Mouse (Mus musculus) left cerebral cortex, postnatal 25 days (tissue): ENCODE results near the gene Lipc. TPM values are rescaled to one million over a fixed set of nuclear protein-coding genes. Genes with fewer than 3 reads are reported as not detected.

Experiments used
- DNase-seq, 2 experiments: peaks; one replicate each; pipeline ENCODE4 v3.0.0; 2022; ENCODE audit warnings: low spot score in 2 of 2, mixed read lengths in 1 of 2
- intact Hi-C: fragments of 180-260 bp; cut with DNase I; formaldehyde crosslinking; loops from one replicate; pipeline ENCODE4 v1.15.1; 2025
- total RNA-seq, 2 experiments: library from RNA; stranded (reverse); gene quantifications; 2 replicates each; pipeline ENCODE4 v1.2.3; 2021

The Lipc gene
- total RNA-seq, 2 experiments from 2014 or later, result 0.37 TPM; not detected in 1

DNA sequence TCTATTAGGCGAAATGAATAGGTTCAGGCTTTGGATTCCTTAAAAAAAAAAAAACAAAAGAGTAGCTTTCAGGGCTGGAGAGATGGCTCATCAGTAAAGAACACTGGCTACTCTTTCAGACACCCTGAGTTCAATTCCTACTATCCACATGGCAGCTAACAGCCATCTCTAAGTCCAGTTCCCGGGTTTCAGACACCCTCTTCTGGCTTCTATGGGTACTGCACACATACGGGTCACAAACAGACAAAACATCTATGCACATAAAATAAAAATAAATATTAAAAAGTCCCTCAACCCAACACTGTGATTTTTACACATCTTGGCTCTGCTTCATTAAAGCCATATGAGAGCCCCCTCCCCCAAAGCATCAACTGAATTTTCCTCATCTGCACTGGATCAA is 27.3 kb downstream of the Lipc start:
- intact Hi-C loops, result loop anchor here (5.0 kb wide), 1 partner anchor 132 kb away; no protein-coding TSS in a partner anchor
- no peak for DNase-seq

GRCm38 (mm10) chr9:70921781-70922565 is 30.1 kb downstream of the Lipc start:
- peak in 1 of 2 experiments; percentile 20 for DNase-seq
- intact Hi-C loops, result no loop called here

DNA sequence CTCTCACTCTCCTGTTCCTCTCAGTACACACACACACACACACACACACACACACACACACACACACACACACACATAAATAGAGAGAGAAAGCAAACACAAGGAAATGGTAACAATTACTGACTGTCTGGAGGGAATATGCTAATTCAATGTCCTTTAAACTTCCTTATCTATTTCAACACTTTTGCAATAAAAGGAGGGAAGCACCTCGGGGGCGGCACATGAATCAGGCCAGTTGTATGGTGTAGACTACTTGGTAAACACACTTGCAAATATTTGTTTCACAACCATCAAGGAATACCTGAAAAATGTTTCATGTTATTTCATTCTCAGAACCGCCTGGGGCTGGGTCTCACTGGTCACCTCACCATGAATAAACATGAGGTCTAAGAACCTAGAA is 30.9 kb downstream of the Lipc start:
- intact Hi-C loops, result no loop called here
- no peak for DNase-seq

DNA sequence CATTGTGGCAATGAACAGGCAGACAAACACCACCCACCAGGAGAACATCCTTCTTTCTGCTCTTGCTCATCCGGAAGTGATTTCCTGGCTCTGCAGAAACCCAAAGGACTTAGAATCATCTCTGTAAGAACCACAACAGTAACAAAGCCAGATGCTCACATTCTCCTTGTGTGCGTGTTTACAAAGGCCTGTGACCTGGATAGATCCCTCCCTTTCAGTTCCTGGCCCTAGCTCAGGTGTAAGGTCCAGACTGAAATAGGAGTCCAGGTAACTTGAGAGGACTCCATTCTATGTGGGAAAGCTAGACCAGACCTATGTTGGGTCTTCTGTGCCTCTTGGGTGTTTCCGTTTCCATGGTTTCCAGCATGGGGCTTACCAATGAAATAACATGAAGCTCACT is 32.8 kb downstream of the Lipc start:
- intact Hi-C loops, result no loop called here
- DNase-seq, result no peak

- intact Hi-C loops, result no loop called here
- no peak for DNase-seq
These were observed 35.5 kb downstream of the Lipc start for GRCm38 (mm10) chr9:70916516-70916915.

DNA sequence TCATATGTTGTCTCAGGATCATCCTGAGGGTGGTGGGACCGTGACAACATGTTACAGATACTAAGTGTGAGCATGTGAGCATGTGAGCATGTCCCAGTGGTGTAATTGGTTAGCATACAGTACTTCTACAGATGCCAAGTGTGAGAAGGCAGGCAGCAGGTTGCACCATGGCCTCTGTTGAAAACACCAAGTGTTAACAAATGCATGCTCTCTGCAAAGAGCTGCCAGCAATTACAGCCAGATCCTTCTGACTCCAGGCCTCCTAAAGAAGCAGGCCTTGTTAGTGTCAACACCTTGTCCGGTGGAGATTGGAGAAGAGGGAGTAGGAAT is 36.7 kb downstream of the Lipc start:
- intact Hi-C loops, result no loop called here

DNA sequence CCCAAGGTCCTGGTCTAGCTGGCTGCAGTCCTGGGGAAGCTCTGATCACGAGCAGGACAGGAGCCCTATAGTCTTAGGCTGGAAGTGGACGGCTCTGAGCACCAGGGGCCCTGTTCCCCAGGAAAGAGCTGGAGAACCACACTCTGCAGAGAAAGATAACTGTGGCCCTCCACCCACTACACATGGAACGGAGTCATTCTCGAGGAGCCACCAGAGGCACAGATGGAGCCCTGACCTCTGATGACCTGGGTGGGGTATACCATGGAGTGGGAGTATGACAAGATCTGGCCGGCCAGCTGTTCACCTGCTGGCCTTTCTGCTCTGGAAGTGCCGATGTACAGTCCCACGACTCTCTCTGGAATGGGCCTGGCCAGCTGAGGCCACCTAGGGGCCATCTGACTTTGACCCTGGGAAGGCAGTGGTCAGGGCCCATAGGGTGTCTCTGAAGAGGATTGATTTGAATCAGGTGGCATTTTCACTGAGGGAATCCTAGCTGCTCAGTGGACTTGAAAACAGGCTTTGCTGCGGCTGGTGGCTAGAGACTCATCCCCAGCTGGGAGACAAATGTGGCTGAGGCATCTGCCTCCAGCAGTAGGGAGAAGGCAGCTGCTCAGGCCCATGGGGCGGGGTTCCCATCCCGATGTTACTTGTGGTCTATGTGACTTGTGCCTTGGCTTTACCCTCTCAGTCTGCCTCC is 37.2 kb downstream of the Lipc start:
- no peak for DNase-seq
- intact Hi-C loops, result no loop called here

More for the DNA sequence above, 36.7 kb downstream of the Lipc start:
- DNase-seq, result no peak

GRCm38 (mm10) chr9:70911163-70911562 is 40.9 kb downstream of the Lipc start:
- intact Hi-C loops, result no loop called here
- no peak for DNase-seq

- no peak for DNase-seq
- intact Hi-C loops, result no loop called here
These were observed 41.7 kb downstream of the Lipc start for GRCm38 (mm10) chr9:70910351-70910750.

DNA sequence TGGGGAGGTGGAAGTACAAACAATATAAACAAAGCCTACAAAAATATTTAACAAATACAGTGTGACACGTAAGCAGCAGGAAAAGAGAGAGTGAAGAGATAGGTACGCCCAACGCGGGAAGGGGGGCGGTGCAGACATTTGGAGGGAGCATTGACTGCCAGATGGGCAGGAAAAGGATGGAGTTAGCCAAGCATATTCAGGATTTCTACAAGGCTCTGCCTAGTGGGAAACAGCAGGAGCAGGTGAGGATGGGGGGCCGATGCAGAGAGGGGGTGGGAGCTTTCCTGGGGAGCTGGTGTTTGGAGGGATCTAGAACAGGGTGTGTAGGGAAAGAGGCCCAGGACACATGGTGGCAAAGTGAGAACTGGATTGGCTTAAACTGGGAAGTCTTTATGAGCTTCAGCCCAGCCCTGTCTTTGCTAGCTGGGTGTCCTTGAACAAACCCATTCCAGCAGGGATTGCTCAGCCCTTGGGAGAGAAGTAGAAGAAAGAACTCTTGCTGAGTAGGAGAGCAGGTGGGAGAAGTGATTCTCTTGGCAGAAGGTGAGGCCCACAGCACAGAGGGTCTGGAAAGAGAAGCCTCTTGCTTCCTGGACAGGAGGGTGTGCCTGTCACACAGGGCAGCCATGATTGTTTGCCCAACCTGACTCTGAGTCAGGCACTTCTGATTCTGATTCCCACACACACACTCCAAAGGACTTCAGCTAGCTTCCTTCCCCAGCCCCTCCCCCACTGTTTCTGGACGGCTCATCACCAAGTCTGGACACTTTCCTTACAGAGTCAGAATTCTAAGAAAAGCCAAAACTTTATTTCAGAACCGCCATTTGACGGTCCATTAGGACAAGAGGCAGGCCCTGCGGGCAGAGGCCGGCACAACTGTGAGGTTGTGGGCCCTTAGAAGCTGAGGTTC is 49.0 kb downstream of the Lipc start:
- DNase-seq, result peak in 1 of 2 experiments; percentile 38
- intact Hi-C loops, result no loop called here

GRCm38 (mm10) chr9:70894201-70894600 is 57.8 kb downstream of the Lipc start:
- DNase-seq, result no peak
- intact Hi-C loops, result no loop called here

- intact Hi-C loops, result no loop called here
- DNase-seq, result no peak
These were observed 58.5 kb downstream of the Lipc start for GRCm38 (mm10) chr9:70893526-70893925.

DNA sequence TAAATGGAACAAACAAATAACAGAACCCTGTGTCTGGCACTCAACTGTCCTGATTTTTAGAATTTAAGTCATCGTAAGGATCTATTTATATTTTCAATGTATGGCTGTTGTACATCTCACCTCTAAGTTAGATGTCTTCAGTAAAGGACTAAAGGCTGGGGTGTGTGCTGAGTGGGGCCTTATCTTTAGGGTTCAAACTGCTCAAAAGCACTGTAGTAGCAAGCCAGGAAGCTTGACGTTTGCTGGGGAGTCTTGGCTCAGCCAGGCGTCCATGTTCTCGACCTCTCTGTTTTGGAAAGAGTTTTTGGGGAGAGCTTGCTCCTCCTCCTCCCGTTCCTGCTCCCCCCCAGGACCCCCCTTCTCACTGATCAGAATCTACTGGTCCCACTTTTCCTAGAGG is 59.4 kb downstream of the Lipc start:
- intact Hi-C loops, result no loop called here
- no peak for DNase-seq

- intact Hi-C loops, result no loop called here
These were observed 60.4 kb downstream of the Lipc start for GRCm38 (mm10) chr9:70891431-70892133.

DNA sequence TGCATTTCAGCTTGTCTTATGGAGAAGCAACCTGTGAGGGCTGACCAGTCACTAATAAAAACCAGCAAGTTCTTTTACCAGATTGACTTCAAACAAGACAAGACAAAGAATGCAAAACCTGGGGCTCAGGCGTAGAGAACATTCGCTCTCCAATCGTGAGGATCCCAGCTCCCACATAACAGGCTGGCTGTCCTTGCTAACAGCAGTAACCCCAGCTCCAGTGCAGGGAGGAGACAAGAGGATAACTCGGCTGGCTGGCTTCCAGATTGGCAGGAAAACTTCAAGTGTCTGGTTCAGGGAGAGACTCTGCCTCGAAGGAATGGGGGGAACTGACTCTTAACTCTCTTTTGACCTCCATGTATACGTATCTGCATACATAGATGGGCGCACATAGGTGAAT is 61.3 kb downstream of the Lipc start:
- intact Hi-C loops, result no loop called here
- no peak for DNase-seq

More at GRCm38 (mm10) chr9:70891431-70892133, 60.4 kb downstream of the Lipc start:
- DNase-seq, result peak; percentile 52 to 54

GRCm38 (mm10) chr9:70888969-70889368 is 63.1 kb downstream of the Lipc start:
- intact Hi-C loops, result no loop called here
- DNase-seq, result no peak

DNA sequence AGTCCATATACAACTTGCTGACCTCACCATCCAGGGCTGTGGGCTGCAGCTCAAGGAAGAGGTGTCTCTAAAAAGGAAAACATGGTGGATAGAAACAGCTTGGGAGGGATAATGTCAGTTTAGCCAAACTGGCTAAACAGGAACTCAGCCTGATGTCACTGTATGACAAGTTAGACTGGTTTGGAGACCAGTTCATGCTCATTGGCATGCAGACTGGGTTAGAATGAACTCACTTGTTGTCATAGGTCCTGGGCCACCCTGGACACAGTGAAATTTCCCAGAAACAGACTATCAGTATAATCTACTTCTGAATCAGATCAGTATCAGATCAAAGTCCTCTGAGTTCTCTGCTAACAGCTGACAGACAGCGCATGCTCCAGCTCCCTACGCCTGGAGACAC is 63.5 kb downstream of the Lipc start:
- DNase-seq, result no peak
- intact Hi-C loops, result no loop called here

DNA sequence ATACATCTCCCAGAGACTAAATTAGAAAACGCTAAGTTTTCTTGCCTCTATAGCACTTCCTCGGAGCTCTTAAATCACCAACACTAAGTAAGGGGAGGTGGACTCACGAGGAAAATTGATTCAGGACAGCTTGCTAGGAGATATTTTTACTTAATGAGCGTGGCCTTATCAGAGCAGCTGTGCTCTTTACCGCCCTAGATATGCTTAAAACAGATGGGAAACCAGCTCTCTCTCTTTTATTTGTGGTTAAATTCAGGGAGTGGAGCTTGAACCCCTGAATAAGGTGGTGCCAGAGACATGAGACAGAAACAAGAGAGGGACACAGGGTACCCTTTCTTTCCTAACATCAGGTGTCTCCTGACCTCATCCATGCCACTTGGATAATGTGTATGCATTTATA is 70.0 kb downstream of the Lipc start:
- intact Hi-C loops, result no loop called here

DNA sequence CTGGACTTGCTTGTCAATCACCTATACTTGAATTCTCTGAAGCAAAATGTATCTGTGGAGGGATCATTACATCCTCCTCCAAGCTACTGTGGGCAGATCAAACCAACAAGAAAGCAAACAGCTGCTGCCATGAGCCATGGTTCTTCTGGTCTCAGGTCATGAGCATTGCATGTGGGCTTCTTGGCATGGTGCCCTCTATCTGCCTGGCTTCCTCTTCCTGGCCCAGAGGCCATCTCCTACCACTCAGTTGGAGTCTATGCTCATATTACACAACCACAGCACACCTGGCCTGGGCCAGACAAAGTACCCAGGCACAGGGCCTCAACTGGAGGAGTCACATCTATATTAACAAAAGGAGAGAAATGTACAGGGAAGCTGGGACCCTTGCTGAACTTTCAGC is 73.2 kb downstream of the Lipc start:
- DNase-seq, result peak in 1 of 2 experiments; percentile 22
- intact Hi-C loops, result no loop called here

More for the DNA sequence above, 70.0 kb downstream of the Lipc start:
- DNase-seq, result no peak

DNA sequence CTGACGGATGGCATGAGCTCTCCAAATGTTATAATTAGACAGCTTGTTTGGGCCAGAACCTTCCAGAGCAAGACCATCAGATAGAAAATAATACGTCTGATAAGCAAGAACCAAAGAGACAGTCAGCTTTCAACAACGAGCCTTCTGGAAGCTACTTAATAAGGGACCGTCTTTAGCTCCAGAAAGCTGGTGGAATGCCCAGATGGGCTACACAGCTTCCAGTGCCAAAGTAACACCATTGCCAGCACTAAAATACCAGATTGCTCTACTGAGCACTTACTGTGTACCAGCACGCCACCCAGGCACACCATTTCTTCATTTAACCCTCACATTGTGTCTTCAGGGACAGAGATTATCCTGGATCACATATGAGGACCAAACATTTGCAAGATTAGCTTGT is 73.9 kb downstream of the Lipc start:
- peak in 1 of 2 experiments; percentile 21 for DNase-seq
- intact Hi-C loops, result no loop called here
